Mouse (Mus musculus) T-cell, adult 66 days (primary cell): ENCODE data around the gene Ptk7. TPM values are rescaled to one million over a fixed set of nuclear protein-coding genes. Genes with fewer than 3 reads are reported as not detected.

Experiments
- total RNA-seq, 2 experiments: library from RNA; stranded (reverse); gene quantifications; 3 replicates in 1 of 2; 4 replicates in 1 of 2; pipeline ENCODE4 v1.2.4; 2023

Ptk7 gene
- not detected for total RNA-seq

GRCm38 (mm10) chr17:46628791-46629684 lies at the start of gene Ptk7:
Gene Ptk7, minus strand, starts transcription at chr17:46629504.

GRCm38 (mm10) chr17:46678416-46678815 lies 49.1 kb upstream of the Ptk7 start, which contains the start of gene Mea1:
Gene Mea1, plus strand, starts transcription at chr17:46678793.

GRCm38 (mm10) chr17:46673850-46674529 lies 44.7 kb upstream of the Ptk7 start, which contains the start of gene Rrp36:
Gene Rrp36, minus strand, starts transcription at chr17:46674352.

GRCm38 (mm10) chr17:46650232-46651031 lies 21.1 kb upstream of the Ptk7 start, which contains the start of gene Cul7:
Gene Cul7, plus strand, starts transcription at chr17:46650337.

GRCm38 (mm10) chr17:46645561-46646321 lies 16.4 kb upstream of the Ptk7 start, which contains the start of the genes Klc4 and Mrpl2:
Gene Klc4, minus strand, starts transcription at chr17:46646022.
Gene Mrpl2, plus strand, starts transcription at chr17:46646229.

GRCm38 (mm10) chr17:46555673-46556583 lies 73.4 kb downstream of the Ptk7 start, which contains the start of gene Srf:
Gene Srf, minus strand, starts transcription at chr17:46556175.

GRCm38 (mm10) chr17:46545813-46546564 lies 83.3 kb downstream of the Ptk7 start, which contains the start of gene Cul9:
Gene Cul9, minus strand, starts transcription at chr17:46546388.

Other genes starting within 250 kb of the Ptk7 start
- gene Zfp318, start 245.8 kb downstream of the Ptk7 start, total RNA-seq = 10 to 100 TPM; 43.3 to 48.2 TPM
- not detected for gene Crip3, start 200.6 kb downstream of the Ptk7 start, total RNA-seq
- gene Slc22a7, start 191.0 kb downstream of the Ptk7 start, total RNA-seq = not detected
- gene Ttbk1, start 141.8 kb downstream of the Ptk7 start, total RNA-seq = under 1 TPM; 0.53 to 0.87 TPM
- gene Dnph1, start 132.8 kb downstream of the Ptk7 start, total RNA-seq = 1 to 10 TPM in 1 of 2 experiments, not detected in 1; 1.1 TPM
- gene Cul9, start 83.1 kb downstream of the Ptk7 start, total RNA-seq = 10 to 100 TPM; 14.3 to 16.6 TPM
- 10 to 100 TPM; 74.1 to 76.7 TPM for gene Srf, start 73.3 kb downstream of the Ptk7 start, total RNA-seq
- 10 to 100 TPM; 13.0 to 16.7 TPM for gene Klc4, start 16.5 kb upstream of the Ptk7 start, total RNA-seq
- gene Mrpl2, start 16.7 kb upstream of the Ptk7 start, total RNA-seq = 10 to 100 TPM; 30.7 to 32.8 TPM
- gene Cul7, start 20.8 kb upstream of the Ptk7 start, total RNA-seq = 1 to 10 TPM; 6.7 to 7.6 TPM
- gene Rrp36, start 44.8 kb upstream of the Ptk7 start, total RNA-seq = 10 to 100 TPM; 28.2 to 34.0 TPM
- 10 to 100 TPM; 44.8 to 46.6 TPM for gene Mea1, start 49.3 kb upstream of the Ptk7 start, total RNA-seq
- 10 to 100 TPM; 42.8 to 54.6 TPM for gene Klhdc3, start 51.4 kb upstream of the Ptk7 start, total RNA-seq
- gene Ppp2r5d, start 75.6 kb upstream of the Ptk7 start, total RNA-seq = 10 to 100 TPM; 46.9 to 48.3 TPM
- 10 to 100 TPM; 27.9 to 32.0 TPM for gene Pex6, start 82.0 kb upstream of the Ptk7 start, total RNA-seq
- 1 to 10 TPM; 1.8 to 6.1 TPM for gene Gnmt, start 99.7 kb upstream of the Ptk7 start, total RNA-seq
- 10 to 100 TPM; 51.7 to 54.6 TPM for gene Cnpy3, start 122.7 kb upstream of the Ptk7 start, total RNA-seq
- gene Ptcra, start 134.2 kb upstream of the Ptk7 start, total RNA-seq = not detected
- 10 to 100 TPM; 16.8 to 24.2 TPM for gene 2310039H08Rik, start 143.1 kb upstream of the Ptk7 start, total RNA-seq
- 10 to 100 TPM; 54.9 to 65.9 TPM for gene Rpl7l1, start 153.2 kb upstream of the Ptk7 start, total RNA-seq
- gene Bicral, start 229.0 kb upstream of the Ptk7 start, total RNA-seq = 10 to 100 TPM; 39.4 to 55.6 TPM